In genomic region chr19:25060375-25060774, GRCm38 (mm10) we compare ENCODE assay signal across 8 mouse cellular contexts.
A peak's percentile ranks its signal among the peaks of the same experiment; 100 is the strongest.
DNase-seq lines count a peak whose midpoint lies in the region; ATAC-seq and TF ChIP-seq lines count a peak whose summit lies in the region.

No protein-coding gene starts in this region.

- no peaks in the 10 kb centered on the region for H3K27me3 ChIP-seq in embryonic facial prominence, embryonic 13.5 days
- no peaks in the 10 kb centered on the region for H3K27me3 ChIP-seq in heart, embryonic 16.5 days (ENCODE audit: control insufficient read depth, insufficient read depth, low read length)
- no peaks in the 10 kb centered on the region for H3K27me3 ChIP-seq in stomach, postnatal 0 days (ENCODE audit: control insufficient read depth, insufficient read depth, low read length)

- no peak for TF ChIP-seq CTCF in stomach, postnatal 0 days (IDR thresholded peaks at IDR 0.05; ENCODE audit: low read depth)

- no peaks in the 10 kb centered on the region for H3K9me3 ChIP-seq in embryonic facial prominence, embryonic 13.5 days
- no peaks in the 10 kb centered on the region for H3K9me3 ChIP-seq in heart, embryonic 16.5 days (replicated peaks; ENCODE audit: control insufficient read depth, low read length)
- no peaks in the 10 kb centered on the region for H3K9me3 ChIP-seq in stomach, postnatal 0 days (ENCODE audit: control insufficient read depth, low read length)

- WGBS in embryonic facial prominence, embryonic 13.5 days: 6% methylated on average over 9 of the region's 9 CpGs
- WGBS in heart, embryonic 16.5 days: 42% methylated on average over 9 of the region's 9 CpGs
- WGBS in stomach, postnatal 0 days: 20% methylated on average over 9 of the region's 9 CpGs

- ATAC-seq in embryonic facial prominence, embryonic 13.5 days (ENCODE audit: insufficient number of reproducible peaks, insufficient read depth, low FRiP score, low TSS enrichment, low read depth): 0 out of 2 replicates have a peak, but pooled peaks have one; percentile 72
- peak; percentile 58; the same call in 1 of the 2 replicates for ATAC-seq in heart, embryonic 16.5 days (replicated peaks; ENCODE audit: extremely low read depth, insufficient read depth, low FRiP score)
- ATAC-seq in stomach, postnatal 0 days (ENCODE audit: low FRiP score, low TSS enrichment): no peak

- peak overlapping the region; percentile 25 for H3K4me3 ChIP-seq in embryonic facial prominence, embryonic 13.5 days
- peak overlapping the region; percentile 0; the same call in 1 of the 2 replicates for H3K4me3 ChIP-seq in heart, embryonic 16.5 days (ENCODE audit: low read length)
- H3K4me3 ChIP-seq in stomach, postnatal 0 days (ENCODE audit: low read depth, low read length): peak overlapping the region; percentile 8; the same call in 1 of the 2 replicates

- no peaks in the 10 kb centered on the region for H3K36me3 ChIP-seq in embryonic facial prominence, embryonic 13.5 days
- no peaks in the 10 kb centered on the region for H3K36me3 ChIP-seq in heart, embryonic 16.5 days (ENCODE audit: control insufficient read depth, insufficient read depth)
- H3K36me3 ChIP-seq in stomach, postnatal 0 days (ENCODE audit: control insufficient read depth, insufficient read depth, low read length): no peaks in the 10 kb centered on the region

- no peak for TF ChIP-seq EP300 in stomach, postnatal 0 days (optimal IDR thresholded peaks at IDR 0.05)

- peak; percentile 41 for DNase-seq in gastrocnemius, postnatal 10 days
- no peak for DNase-seq in gastrocnemius, adult 8-10 months (ENCODE audit: low spot score in 2 of 2)
- DNase-seq in kidney, postnatal 10 days: peak; percentile 64
- DNase-seq in stomach, postnatal 0 days (ENCODE audit: low spot score): no peak
- DNase-seq in thymus, postnatal 10 days (ENCODE audit: low spot score in 2 of 2): no peak
- no peak for DNase-seq in frontal cortex, postnatal 36 days (ENCODE audit: low spot score in 2 of 2)

- peak overlapping the region; percentile 55 for H3K4me2 ChIP-seq in embryonic facial prominence, embryonic 13.5 days
- peak overlapping the region; percentile 54 for H3K4me2 ChIP-seq in heart, embryonic 16.5 days (ENCODE audit: low read depth, low read length)
- H3K4me2 ChIP-seq in stomach, postnatal 0 days (replicated peaks; ENCODE audit: low read depth): peak overlapping the region; percentile 47

- H3K27ac ChIP-seq in embryonic facial prominence, embryonic 13.5 days: peak overlapping the region; percentile 71
- no peak overlapping the region for H3K27ac ChIP-seq in heart, embryonic 16.5 days (ENCODE audit: low read length)
- H3K27ac ChIP-seq in stomach, postnatal 0 days (replicated peaks): peak overlapping the region; percentile 81

- H3K4me1 ChIP-seq in embryonic facial prominence, embryonic 13.5 days: peaks cover 20% of the 10 kb centered on the region
- H3K4me1 ChIP-seq in heart, embryonic 16.5 days (ENCODE audit: control insufficient read depth, insufficient read depth, low read length): peaks cover 10% of the 10 kb centered on the region
- H3K4me1 ChIP-seq in stomach, postnatal 0 days (replicated peaks; ENCODE audit: control insufficient read depth, insufficient read depth): 0 out of 2 replicates have a peak, but pooled peaks cover 3% of the 10 kb centered on the region

- H3K9ac ChIP-seq in embryonic facial prominence, embryonic 13.5 days: peak overlapping the region; percentile 53
- 0 out of 2 replicates have a peak overlapping the region, but pooled peaks have one; percentile 22 for H3K9ac ChIP-seq in heart, embryonic 16.5 days (ENCODE audit: low read length)
- H3K9ac ChIP-seq in stomach, postnatal 0 days (ENCODE audit: low read length): peak overlapping the region; percentile 35

Comparison
In these comparisons a context has a peak if more than half of its experiments do, and no peak if none do; other contexts are left out.
1. DNase-seq: peak in gastrocnemius, postnatal 10 days (single experiment) and kidney, postnatal 10 days (single experiment); none in gastrocnemius, adult 8-10 months (0 of 2), stomach, postnatal 0 days (single experiment), thymus, postnatal 10 days (0 of 2) and frontal cortex, postnatal 36 days (0 of 2).
2. Peak in every context shown above with its lines, with median percentiles within 50 percentile points of each other: H3K4me2 ChIP-seq, H3K4me3 ChIP-seq and H3K9ac ChIP-seq.